Mouse (Mus musculus) spleen, postnatal 10 days (tissue): ENCODE data around the gene Ppih.
"Not testable (repeated sequence)": the region's sequence is repeated elsewhere in the genome, so short reads cannot be mapped to it uniquely, and the experiment has no call there.

Source experiments
- DNase-seq, 2 experiments: peaks; one replicate each; pipeline ENCODE4 v3.0.0; 2021 to 2022; ENCODE audit warnings: low spot score in 2 of 2

Ppih gene

GRCm38 (mm10) chr4:119292771-119293573 is 27.4 kb downstream of the Ppih start:
- DNase-seq, result peak; percentile 47 to 72

DNA sequence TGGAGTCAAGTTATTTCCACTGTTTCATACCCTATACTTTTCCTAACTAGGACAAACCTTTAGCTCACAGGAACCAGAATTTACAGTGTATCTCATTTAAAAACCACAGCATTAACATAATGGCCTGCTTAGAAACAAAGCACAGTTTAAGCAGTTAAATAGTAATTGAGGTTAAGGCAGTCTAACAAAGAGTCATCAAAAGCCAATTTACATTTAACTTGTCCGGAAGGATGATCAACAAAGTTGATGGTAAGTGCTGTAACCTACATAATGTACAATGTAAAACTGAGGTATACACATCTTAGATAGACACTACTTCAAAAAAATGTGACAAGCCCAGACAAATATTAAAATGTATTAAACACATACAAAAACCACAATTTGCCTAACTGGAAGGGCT is 28.4 kb downstream of the Ppih start:
- no peak for DNase-seq

GRCm38 (mm10) chr4:119285336-119285735 is 35.0 kb downstream of the Ppih start:
- DNase-seq, result no peak

GRCm38 (mm10) chr4:119284861-119285260 is 35.5 kb downstream of the Ppih start:
- DNase-seq, result no peak

- DNase-seq, result not testable (repeated sequence)
These were observed 41.6 kb downstream of the Ppih start for GRCm38 (mm10) chr4:119278784-119279183.

GRCm38 (mm10) chr4:119275726-119276125 is 44.6 kb downstream of the Ppih start:
- no peak for DNase-seq

DNA sequence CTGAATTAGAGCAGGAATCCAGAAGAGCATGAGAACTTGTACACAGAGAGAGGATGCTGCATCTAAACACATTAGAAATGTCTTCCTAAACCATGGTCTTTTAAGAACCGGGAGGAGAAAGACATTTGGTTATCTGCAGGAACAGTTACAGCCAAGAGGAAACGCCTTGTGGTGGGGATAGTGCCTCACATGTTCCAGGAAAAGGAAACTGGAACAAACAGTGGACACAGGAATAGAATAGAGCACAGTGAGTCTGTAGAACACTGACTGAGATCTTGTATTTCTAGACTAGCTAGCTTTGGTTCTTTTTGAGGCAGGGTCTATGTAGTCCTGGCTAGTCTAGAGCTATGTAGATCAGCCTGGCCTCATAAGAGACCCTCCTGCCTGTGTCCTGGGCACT is 45.1 kb downstream of the Ppih start:
- no peak for DNase-seq

- no peak for DNase-seq
These were observed 45.7 kb downstream of the Ppih start for GRCm38 (mm10) chr4:119274627-119275026.

DNA sequence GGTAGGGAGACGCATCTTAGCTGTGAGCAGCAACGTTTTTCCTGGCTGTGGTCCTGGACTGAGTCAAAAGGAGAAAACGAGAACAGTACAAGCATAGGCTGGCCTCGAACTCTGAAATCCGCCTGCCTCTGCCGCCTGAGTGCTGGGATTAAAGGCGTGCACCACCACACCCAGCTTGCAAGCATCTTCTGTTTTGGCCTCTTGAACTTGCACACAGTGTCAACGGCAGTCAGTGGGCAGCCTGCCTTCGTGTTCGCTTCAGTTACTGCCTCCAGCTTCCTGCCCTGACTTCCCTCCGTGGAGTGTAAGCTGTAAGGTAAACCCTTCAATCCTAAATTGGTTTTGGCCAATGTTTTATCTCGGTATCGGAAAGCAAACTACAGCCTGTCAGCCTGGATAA is 53.7 kb downstream of the Ppih start:
- DNase-seq, result no peak

GRCm38 (mm10) chr4:119263459-119263858 is 56.9 kb downstream of the Ppih start:
- no peak for DNase-seq

DNA sequence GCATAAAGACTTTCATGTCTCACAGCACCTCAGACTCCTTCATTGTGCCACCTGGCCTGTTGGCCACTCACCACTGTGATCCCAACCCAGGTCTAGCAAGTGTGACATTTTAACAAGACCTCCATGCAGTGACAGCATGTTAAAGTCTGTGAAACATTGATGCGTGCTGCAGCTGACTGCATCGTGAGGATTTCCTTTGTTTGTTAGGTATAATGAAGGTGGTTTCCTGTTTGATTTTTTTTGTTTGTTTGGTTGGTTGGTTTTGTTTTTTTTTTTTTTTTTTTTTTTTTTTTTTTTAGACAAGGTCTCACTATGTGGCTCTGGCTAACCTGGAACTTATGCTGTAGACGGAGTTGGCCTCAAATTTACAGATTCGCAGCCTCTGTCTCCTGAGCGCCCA is 57.9 kb downstream of the Ppih start:
- no peak for DNase-seq

- DNase-seq, result no peak
These were observed 59.1 kb downstream of the Ppih start for GRCm38 (mm10) chr4:119261087-119261713.

- DNase-seq, result no peak
These were observed 60.7 kb downstream of the Ppih start for GRCm38 (mm10) chr4:119259344-119260254.

DNA sequence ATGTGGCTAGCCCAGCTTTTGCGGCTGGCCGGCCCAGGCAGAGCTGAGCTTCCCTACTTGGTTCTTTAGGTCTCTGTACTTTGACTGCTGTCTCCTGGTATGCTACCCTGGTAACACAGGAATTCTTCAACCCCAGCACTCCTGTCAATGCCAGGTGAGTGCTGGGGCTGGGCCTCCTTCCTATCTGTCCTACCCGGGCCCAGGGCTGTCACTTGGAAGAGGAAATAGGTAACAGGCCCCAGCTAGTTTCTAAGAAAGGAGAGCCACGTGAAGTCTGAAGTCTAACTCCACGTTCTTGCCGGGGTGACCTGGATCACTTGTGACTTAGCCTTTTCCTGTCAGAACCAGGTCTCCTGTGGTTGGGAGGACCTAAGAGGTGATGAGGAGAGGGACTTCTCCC is 63.3 kb downstream of the Ppih start:
- no peak for DNase-seq

DNA sequence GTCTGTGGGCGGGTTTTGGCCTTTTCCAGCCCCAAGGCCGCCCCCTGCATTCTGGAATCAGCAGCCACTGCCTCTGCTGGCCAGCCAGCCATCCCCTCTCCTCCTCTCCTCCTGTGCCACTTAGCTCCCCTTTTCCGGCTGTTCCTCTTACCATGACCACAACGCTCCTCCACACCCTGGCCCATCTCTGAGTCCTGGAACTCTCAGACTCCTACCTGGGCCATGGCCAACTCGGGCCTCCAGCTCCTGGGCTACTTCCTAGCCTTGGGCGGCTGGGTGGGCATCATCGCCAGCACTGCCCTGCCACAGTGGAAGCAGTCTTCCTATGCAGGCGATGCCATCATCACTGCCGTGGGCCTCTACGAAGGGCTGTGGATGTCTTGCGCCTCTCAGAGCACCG is 65.0 kb downstream of the Ppih start, which contains the start of gene Cldn19:
TSS of gene Cldn19 (plus strand) at position 64 of the 400 bp plus-strand sequence.
- DNase-seq, result no peak

- DNase-seq, result no peak
These were observed 66.2 kb downstream of the Ppih start for GRCm38 (mm10) chr4:119254012-119254618.

DNA sequence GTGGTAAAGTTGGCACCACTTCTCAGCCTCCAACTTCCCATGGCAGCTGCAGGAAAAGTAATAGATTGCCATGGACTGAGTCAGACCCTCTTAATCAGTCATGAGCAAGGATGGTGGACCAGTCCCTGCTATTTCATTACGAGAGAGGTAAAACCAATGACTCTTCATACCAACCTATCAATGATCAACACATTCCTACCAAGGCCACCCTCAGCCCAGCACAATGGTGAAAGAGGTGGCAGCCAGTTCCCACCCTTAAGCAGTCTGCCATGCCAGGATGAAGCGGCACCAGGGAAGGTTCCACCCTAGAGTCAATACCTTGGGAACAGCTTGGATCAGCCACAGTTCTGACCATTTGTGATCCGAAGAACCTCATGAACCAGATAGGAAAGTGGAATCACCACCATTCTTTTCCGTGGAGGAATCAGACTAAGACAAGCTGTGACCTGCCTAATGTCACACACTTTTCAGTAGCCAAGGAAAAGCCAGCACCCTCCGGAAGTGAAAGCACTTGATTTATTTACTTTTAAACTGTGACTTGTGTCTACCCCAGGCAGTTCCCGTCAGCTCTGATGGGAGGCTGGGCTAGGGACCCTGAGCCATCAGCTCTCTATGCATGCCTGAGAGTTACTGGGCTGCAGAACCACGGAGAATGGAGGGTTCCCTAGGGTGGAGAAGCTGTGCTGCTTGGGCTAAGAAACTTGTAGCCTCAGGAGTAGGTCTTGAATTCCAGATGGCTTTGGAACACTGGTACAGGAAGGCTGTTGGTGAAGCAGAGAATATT is 68.1 kb downstream of the Ppih start:
- no peak for DNase-seq
